Mouse (Mus musculus) layer of hippocampus, adult 9-10 months (tissue): ENCODE data around the gene Cotl1.
A peak's percentile ranks its signal among the peaks of the same experiment; 100 is the strongest.
"Not testable (repeated sequence)": the region's sequence is repeated elsewhere in the genome, so short reads cannot be mapped to it uniquely, and the experiment has no call there.

Experiments used
- DNase-seq: peaks from one replicate; pipeline ENCODE4 v3.0.0; 2022; ENCODE audit warnings: low spot score

Cotl1 gene

DNA sequence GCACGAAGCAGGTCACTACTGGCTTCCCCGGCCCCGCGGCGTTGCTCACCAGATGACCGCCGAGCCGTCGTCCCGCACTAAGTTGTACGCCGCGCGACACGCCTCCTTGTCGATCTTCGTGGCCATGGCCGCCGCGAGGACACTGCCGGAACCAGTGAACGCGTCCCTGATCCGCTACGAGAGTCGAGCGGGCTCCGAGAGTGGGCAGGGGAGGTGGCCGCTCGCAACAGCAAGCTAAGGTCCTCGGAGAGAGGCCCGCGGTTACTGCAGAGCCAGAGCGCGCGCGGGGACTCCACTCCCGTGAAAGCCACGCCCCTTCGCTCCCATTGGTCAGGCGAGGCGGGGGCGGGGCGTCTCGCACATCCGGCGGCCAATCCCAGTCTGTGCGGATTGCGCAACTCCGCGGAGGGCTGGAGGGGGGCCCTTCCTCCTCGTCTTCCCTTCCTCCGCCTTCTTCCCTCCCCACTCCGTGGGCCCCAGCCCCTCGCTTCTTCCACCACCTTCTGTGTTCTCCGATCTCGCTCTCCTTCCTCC, at the start of gene Cotl1:
Gene Cotl1 (minus strand): TSS at position 270 of the 534 bp plus-strand sequence.
- peak; percentile 92 for DNase-seq

DNA sequence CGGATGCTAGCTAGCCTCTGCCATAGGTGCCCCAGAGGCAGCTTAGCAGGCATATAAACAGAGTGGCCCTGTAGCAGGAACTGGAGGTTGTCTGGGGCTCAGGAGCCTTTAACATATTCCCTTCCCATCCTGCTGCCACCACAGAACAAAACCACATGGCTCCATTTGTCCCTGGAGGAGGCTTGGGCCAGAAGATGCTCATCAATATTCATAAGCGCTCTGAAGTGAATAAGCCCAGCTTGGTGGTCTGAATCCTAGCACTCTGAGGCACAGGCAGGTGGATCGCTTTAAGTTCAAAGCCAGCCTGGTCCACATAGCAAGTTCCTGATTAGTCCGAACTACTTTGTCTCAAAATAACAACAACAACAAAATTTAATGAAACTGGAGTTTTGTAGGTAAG, 47.7 kb upstream of the Cotl1 start:
- no peak for DNase-seq

DNA sequence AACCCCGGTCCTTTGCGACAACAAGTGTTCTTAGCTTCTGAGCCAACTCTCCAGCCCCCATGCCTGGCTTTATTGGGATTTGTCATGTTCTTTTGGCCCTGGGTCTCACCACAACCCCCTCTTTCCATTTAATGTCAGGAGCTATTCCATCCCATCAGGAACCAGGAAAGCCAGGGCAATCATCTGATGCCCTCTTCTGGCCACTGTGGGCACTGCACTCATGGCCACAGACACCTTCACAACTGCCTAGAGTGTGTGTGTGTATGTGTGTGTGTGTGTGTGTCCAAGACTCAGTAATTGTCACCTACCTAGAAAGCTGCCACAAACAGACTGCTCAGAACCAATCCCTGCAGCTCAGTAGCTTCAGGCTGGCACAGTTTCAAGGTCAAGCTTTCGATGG, 46.8 kb upstream of the Cotl1 start:
- DNase-seq: no peak

DNA sequence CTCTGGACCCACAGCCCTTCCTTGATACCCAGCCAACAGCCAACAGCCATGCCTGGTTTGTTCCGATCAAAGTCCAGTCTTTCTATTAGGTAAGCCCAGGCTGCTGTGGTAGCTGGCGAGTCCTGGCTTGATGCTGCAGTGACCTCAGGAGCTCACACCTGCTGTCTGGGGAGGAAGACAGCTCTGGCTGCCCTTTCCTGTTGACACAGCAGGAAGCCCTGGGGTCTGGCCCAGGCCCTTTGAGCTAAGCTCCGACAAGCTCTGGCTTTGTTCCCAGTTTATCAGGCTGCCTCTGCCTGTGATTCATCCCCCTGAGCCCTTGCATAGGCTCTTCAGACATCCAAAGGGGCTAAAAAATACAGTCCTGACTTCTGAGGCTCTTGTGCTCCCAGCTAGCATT, 45.3 kb upstream of the Cotl1 start:
- DNase-seq: no peak

DNA sequence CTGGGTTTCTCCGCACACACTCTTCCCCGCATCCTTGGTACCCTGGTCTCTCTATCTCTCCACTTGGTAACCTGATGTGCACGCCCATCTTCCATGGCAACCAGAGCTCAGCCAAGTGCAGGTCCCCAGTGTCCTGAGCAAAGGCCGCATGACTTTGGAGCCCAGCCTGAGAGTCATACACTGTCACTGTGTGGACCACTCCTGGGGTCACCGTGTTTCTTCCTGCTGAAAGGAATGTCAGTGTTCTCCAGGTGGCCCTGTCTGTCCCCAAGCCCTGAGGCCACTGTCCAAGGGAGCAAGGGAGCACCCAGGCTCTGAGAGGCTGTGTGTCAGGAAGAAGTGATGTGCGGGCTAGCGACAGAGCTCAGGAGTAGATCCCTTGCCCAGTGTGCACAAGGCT, 42.9 kb upstream of the Cotl1 start:
- DNase-seq: no peak

DNA sequence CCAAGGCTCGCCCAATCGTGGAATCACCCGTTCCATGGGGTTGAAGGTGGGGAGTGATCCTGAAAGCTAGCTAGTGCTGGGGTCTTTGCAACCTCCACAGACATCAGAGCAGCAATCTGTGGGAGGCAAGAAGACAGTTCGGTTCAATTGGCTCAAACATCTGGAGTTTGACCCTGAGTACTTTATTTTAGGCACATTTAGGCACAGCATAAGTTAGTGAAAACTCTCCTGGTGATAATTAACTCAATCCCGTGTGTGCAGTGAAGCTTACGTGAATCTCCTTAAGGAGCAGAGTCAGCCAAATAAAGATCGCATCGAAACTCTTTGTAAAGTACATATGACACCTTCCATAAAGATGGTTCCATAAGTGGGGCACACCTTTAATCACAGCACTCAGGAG, 41.6 kb upstream of the Cotl1 start:
- no peak for DNase-seq

DNA sequence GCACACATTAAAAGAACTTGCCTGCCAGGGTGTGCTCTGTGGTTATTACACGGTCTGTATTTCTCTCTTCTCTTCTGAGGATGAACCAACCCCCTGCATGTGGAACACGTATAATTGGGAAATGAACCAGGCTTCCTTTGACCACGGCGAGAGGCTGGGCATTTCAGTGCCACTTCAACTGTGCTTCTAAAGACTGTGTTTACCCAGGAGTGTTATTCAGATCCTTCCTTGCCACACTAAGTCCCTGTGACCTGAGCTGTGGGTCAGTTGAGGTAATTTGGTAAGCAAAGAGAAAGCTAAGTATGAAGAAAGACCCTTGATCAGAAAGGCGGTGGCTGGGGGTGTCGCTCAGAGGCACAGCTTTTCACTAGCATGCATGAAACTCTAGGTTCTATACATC, 41.0 kb upstream of the Cotl1 start:
- DNase-seq: no peak

DNA sequence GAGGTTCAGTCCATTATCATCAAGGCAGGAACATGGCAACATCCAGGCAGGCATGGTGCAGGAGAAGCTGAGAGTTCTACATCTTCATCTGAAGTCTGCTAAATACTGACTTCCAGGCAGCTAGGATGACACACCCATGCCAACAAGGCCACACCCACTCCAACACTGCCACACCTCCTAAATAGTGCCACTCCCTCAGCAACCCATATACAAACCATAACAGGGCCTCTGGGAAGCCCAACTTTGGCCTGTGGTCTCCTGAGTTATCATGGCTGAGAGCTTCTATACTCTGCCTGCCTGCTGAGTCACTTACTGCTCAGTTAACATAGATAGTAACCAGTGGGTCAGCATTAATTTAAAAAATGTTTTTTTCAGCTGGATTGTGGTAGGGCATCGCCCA, 32.8 kb upstream of the Cotl1 start:
- DNase-seq: no peak

DNA sequence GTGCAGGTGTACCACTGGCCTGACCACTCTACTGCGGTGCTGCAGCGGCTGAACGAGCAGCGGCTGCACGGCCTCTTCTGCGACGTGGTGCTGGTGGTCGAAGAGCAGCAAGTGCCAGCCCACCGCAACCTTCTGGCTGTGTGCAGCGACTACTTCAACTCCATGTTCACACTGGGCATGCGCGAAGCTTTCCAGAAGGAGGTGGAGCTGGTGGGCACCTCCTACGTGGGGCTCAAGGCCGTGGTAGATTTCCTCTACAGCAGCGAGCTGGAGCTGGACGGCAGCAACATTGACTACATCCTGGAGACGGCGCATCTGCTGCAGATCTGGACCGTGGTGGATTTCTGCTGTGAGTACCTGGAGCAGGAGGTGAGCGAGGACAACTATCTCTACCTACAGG, 29.3 kb upstream of the Cotl1 start:
- DNase-seq: no peak

DNA sequence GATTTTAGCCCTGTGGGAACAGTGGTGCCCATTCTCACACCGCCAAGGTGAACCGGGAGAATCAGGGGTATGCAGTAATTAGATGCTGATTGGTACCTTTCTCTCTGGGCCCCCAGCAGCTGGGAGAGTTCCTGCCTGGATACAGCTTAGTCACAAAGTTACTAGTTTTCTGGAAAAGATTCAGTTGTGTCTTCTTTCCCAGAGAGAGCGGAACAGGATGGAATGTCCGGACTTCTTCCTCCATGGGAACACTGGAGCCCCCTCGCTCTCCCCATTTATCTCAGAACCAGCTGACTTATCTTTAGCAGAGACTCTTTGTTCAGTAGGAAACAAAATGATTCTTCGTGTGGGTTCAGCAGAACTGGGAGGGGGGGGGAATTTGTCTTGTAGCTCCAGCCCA, 22.4 kb upstream of the Cotl1 start:
- DNase-seq: no peak

DNA sequence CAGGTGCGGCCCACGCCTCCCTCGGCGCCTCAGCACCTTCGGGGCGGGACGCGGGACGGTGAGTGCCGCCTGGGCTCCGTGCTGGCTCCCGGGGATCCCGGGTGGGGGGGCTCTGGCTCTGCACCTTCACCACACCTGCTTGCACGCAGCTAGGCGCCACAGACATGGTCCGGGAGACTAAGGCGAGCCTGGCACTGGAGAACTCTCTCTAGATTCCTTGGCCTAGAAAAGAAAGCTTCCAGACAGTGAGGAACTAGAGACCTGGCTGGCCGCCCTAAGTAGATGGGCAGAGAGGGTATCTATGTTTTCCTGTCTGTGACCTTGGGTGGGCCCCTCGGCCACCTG, 22.0 kb upstream of the Cotl1 start:
- no peak for DNase-seq

DNA sequence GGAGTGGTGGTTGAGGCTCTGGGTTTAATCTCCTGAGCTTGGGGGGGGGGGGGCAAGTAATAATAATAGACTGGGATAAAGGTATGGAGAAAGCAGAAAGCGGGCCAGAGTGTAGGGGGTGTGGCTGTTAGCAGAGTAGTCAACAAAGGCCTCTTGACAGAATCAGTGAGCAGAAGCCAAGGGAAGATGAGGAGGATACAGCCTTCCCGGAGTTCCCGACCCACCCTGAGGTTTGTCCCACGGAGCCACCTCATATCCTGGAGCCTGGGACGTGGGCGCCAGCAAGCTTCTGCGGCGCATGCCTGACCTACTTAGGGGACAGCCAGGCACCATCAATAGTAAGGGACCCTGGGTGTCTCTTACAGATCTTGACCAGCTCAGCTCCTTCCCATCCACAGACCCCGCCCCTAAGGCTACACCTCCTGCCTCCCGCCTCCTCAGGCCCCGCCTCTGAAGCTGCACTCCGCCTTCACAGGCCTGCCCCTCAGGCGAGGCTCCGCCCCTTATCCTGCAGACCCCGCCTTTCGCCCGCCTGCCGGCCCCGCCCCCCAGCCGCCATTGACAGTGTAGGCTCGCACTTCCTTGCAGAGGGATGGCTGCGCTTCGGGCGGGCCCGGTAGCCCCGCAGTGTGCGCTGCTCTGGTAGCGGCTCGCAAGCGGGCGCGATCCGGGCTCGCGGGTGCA, 21.5 kb upstream of the Cotl1 start, which contains the start of gene Klhl36:
Gene Klhl36 (plus strand): TSS at position 561 of the 684 bp plus-strand sequence.
- peak; percentile 91 for DNase-seq

DNA sequence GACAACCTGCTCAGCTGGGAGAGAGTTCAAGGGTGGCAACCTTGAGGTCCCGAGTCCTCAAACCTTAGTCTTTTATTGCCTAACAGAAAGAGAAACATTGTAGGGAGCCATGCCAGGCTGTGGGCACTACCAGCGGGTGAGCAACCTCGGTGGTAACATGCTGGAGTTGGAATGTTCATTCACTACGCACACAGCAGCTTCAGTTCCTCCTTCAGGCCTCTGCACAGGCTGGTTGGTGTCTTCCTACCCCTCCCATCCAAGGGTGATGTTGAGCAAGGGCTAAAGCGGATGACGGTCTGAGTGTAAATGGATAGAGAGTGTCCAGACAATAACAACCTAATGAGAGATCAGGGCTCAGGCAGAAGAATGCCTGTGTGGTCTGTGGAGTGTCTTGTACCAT, 17.4 kb upstream of the Cotl1 start:
- DNase-seq: no peak

DNA sequence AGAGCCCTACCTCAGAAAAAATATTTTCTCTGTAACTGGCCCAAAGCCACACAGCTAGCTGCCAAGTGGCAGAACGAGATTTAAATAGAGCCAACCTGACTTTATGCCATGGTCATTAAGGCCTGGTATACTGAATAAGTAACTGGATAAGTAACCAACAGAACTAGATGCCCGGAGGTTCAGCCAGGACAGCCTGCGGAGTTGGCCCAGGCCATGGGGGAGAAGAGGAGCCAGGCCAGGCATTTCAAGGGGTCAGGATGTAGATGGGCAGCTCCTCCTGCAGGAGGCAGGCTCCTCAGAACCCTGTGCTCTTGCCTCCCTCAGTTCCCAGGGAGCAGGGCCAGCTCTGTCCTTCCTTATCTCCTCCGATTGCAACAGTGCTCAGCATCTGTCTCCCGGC, 15.3 kb upstream of the Cotl1 start:
- no peak for DNase-seq

DNA sequence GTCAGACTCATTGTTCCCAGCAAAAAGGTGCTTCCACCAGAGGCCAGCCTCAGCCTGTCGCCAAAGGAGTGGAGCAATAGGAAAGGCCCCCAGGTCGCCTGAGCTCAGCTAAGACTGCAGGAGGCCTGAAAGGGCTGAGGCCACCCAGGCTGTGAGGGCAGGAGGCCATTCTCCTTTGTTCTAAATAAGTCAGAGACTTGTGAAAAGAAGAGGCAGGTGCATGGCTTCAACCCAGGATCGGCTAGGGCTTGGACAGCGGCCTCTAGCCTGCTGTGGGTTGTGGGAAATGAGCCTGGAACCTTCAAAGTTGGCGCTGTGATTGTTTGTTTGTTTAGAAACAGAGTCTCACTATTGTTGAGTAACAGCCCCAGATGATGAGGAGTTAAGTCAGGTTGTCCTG, 13.7 kb upstream of the Cotl1 start:
- DNase-seq: no peak

DNA sequence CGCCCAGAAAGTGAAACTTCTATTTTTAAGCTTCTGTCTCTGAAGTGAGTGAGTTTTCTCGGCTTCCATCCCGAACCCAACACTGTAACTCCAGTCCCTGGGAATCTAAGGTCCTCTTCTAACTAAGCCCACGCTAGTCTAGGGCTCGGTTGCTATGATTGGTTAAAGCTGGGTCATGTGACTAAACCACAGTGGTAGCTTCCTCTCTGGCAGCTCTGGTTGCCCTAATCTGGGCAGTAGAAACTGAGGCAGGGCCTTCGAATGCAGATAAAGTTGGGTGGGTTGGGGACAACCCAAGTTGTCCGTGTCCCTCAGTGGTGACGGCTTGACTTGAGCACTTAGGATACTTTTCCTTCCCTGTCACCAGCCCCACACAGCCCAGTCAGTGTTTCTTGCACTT, 13.2 kb upstream of the Cotl1 start:
- DNase-seq: no peak

DNA sequence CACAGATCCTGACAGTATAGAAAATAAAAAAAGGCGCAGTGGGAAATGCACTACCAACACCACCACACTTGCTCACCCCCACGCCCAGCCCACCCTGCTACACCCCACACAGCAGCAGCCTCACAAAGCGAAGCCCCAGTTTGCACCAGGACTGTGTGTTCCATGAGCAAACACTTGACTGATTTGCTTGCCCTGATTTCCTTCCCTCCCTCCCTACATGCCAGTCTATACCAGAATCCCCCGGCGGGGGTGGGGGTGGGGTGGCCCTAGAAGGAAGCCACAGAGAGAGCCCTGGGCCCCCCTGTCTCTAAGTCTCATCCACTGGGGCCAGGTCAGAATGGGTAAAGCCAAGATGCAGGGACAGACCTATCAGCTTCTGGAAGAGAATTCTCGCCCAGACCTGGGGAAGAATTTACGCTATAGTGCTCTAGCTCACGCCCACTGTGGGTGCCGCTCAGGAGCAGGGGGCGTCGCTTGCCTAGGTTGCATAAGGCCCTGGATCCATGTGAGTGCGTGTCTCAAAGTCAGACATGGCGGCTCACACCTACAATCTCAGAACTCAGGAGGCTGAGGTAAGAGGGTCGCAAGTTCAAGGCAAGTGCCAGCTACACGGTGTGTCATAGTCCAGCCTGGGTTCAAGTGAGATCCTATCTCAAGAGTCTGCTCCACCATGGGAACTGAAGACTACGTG, 7.0 kb upstream of the Cotl1 start:
- DNase-seq: no peak

DNA sequence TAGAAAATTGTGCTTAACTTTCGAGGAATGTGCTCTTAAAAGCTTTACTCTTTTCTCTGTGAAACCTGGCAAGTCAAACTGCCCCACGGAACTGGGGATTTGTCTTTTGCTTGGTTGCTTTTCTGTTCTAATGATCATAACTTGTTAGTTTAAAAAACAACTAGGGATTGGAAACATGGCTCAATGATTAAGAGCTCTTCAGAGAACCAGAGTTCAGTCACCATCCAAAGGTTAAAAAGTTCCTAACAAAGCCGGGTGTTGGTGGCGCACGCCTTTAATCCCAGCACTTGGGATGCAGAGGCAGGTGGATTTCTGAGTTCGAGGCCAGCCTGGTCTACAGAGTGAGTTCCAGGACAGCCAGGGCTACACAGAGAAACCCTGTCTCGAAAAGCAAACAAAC, 5.4 kb upstream of the Cotl1 start:
- not testable (repeated sequence) for DNase-seq

DNA sequence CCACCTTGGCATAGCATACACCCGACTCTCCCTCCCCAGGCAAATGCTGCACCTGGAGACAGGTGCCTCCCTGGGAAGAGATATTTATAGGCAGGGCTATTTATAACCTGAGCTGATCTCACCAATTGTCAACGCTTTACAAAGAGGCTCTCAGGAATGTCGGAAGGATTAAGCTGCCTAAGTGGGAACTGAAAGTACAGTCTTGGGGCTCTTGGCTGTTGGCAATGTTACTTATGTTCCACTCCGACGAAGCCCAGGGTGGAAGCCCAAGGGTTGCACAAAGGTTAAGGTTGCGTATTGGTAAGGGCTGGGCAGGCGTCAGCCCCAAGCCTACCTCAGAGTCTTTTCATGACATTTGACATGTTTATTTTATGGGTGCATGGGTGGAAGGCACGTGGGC, 4.2 kb upstream of the Cotl1 start:
- DNase-seq: no peak

DNA sequence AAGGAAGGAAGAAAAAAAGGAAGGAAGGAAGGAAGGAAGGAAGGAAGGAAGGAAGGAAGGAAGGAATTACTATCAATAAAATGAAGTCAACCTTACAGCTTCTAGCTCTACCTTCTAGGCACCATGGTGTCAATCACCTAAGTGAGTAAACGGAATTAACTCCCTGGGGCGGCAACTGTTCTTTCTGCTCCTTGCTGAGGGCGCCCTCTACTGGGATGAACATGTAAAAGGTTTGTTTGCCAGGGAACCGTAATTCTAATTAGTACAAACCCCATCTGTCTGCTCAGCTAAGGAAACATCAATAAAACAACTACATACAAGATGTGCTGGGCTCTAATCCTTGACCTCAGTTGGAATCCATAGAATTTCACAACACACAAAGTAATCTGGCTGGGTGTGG, 3.1 kb upstream of the Cotl1 start:
- peak; percentile 79 for DNase-seq

DNA sequence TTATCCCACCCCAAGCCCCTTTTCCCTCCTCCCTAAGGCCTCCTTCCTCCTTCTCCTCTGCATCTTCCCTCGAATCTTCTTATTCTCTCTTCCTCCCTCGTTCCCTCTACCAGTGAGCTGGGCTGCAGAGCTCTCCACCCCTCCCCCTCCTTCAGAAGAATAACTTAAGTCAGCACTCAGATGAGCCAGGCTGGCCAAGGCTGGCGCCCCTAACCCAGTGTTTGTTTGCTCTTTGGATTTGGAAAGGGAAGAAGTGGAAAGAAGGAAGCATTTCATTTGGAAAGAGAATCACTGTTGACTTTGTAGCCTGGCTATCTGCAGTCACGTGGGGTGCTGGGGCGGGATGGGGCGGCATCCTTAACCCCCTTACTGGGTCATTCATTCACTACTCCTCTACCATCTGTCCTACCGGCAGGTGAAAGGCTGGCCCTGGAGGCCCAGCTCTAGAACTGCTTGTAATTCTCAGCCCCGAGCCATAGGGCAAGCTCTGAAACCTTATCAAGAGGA, 614 bp upstream of the Cotl1 start:
- no peak for DNase-seq

DNA sequence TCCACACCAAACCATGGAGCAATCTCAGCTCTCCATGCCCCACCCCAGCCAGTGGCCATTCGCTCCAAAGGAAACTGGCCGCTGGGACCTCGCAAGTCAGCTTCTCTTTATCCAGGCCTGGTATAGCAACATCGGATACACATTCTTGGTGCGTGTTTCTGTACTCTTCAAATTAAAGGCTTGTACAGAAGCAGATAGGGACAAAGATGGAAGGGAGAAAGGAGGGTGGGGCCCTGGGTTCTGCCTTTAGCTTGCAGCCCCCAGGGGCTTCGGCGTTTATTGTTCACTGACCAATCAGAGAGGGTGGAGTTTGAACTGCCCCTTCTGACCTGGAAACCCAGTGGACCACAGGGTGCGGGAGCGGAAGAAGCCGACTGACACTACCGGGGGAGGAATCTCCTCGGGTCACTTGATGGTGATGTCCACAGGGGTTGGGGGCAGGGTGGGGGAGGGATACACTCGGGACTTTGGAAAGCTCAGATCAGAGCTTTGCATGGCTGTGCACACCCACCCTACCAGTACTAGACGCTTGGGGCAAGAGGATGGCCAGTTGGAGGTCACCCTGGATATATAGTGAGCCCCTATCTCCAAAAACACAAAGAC, 824 bp downstream of the Cotl1 start:
- DNase-seq: no peak

DNA sequence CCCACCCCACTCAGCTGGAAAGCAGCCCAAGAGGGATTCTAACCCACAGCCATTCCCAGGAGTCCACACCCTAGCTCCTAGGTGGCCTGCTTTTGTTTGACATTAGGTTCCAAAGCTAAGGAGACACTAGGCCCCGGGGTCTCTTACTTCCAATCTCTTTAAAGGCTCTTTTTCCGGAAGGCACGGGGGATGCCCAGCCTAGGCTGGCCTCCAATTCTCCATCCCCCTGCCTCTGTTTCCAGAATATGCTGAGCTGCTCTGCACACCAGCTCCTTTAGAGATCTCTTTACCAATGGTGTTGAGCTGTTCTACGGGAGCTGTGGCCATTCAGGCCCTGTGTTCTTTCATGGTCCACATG, 1.4 kb downstream of the Cotl1 start:
- no peak for DNase-seq
